Mouse (Mus musculus): Measurements from ENCODE around the gene Klhl5.

Gene Klhl5

DNA sequence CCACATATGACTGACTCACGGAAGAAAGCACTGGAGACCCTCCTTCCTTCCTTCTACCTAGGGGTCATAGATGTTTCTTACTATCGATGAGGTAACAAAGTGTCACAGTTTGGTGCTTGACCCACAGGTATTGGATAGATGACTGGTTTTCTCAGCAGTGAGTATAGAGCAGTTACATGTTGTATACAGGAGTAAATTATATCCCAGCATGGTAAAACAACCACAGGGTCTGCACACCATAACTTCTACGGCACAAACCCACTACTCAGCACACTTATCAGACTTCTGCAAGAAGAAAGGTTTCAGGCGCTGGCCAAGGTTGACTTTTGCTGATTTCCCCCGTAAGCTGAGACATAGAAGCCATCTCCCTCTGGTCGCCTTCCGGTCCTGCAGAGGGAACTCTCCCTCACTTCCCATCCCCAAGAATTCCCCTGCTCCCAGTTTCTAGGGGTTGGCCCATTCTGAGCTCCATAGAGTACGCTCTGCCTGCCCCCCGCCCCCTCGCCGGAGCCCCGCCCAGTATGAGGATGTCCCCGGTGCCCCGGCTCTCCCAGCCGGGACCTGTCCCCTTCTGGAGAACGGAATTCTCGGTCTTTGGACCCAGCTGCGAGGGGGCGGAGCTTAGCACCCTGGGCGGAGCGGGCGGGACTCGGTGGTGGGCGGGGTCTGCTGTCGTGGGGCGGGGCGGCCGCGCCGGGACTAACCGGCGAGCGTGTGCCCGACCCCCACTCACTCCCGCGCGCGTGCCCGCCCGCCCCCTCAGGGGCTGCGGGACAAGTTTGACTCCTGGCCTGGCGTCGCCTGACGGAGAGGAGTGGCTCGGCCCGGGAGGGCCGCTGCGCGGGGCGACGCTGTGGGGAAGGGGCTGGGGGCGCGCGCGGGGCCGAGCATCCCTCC, at the start of gene Klhl5:
Gene Klhl5 (plus strand): TSS at position 664 of the 897 bp plus-strand sequence.
- no peak for DNase-seq (ENCODE audit: low read depth)

DNA sequence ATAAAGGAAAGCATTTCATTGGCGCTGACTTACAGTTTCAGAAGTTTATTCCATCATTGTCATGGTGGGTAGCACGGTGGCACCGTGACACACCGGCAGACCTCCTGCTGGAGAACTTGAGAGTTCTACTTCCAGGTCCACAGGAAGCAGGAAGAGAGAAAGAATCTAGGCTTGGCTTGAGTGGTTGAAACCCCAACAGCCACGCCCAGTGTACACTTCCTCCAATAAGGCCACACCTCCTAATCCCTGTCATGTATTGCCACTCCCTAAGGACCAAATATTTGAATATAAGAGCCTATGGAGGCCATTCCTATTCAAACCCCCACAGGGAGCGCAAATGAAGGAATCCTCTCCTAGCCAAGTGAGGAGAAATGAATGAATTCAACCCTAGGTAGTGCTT, 49.7 kb upstream of the Klhl5 start:
- no peak for DNase-seq (ENCODE audit: low read depth)

DNA sequence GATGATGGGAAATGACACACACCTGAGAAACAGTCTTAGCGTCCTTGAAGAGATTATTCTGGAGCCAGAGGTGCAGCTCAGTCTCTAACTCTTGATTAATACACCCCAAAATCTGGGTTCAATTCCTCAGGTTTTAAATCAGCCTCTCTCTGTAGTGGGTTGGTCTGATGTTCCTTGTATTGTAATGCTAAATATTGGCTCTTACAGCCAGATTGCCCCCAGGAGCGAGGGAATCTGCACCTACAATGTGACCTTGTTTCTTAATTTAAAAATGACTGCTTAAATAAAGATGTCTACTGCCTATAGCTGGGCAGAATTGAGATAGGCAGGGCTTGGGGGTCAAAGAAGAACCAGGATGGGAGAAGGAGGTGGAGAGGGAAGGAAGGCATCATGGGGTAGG, 47.5 kb upstream of the Klhl5 start:
- DNase-seq (ENCODE audit: low read depth), result no peak

DNA sequence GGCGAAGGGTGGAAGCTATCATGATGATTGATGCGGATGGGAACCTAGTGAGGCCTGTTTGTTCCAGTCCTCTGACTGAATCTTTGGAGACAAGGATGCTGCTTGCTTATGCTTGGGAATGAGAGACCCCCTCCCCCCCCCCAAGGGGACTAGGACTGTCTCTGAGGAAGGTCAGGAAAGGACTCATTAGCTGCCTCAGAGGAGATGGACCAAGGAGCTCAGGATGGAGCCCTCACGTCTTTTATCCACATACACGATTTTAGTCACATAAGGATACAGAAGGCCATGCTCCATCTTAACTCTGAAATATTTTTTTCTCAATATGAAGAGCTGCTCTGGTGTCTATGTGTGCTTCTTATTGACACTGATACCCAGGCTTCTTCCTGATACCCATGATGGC, 45.1 kb upstream of the Klhl5 start:
- no peak for DNase-seq (ENCODE audit: low read depth)

DNA sequence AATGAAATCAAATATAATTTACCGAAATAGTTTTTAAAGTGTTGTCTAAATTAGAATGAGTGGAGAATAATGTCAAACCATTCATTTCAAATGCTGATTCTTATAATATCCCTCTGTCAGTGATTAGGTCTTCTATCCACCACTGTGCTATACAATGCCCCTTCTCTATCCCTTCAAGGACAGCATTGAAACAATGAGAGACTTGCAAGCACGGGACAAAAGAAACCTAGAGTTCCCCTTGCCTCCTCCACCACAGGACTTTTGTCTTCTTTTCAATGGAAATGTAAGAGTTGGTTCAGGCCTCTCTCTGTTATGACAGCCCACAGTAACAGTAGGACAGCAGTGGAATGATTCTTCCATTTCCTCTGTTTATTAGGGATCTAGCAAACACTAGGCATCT, 44.1 kb upstream of the Klhl5 start:
- DNase-seq (ENCODE audit: low read depth), result no peak

DNA sequence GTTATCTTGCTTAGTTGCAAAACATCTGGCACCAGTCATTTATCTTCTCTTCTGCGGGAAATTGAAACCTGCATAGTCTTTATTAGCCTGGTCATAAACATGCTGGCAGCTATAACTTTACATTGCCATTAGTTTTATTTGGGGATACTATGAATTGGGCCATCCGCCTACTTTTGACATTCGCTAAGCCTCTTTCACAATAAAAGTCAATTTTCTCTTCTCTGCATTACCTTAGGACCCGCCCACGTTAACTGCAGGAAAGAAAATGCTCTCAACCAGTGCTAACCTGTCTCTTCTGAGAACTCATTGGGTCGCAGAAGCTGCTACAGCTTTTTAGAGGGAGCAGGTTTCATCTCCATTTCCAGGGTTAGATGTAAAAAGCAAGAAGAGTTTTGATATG, 39.2 kb upstream of the Klhl5 start:
- DNase-seq (ENCODE audit: low read depth), result no peak

DNA sequence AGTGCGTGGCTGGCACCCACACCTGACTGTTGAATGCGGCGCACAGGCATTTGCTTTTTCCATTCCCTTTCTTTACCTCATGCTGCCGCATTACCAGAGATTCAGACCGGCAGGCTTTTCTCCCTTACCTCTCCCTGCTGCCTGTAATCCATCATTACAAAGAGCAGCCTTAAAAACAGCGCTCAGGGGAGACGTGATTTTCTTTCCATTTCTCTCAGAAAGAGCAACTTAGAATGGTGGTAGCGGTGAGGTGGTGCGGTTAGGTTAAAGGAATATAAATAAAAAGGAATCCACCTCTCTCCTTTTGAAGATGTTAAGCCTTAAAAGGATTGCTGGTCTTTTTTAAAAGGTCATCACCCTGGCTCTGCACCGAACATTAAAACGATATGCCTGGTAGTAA, 37.5 kb upstream of the Klhl5 start:
- DNase-seq (ENCODE audit: low read depth), result no peak

DNA sequence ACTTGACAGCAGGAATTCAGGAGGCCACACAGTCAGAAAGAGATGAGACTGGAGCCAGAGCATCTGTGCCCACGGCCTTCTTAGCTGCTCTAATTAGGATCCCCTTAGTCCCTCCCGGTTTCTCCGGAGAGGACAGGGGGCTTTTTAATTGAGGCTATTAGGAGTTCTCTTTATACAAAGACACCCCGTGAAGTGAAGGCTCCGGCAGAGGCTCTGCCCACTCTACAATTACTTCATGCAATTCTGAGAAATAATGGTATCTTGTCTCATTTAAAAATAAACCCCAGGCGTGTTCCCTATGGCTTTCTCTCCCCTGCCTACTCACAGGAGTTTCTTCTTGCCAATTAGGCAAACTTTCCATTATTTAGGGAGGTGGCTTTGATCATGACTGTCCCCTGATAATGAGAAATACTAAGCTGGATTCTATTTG, 35.6 kb upstream of the Klhl5 start:
- DNase-seq (ENCODE audit: low read depth), result no peak

DNA sequence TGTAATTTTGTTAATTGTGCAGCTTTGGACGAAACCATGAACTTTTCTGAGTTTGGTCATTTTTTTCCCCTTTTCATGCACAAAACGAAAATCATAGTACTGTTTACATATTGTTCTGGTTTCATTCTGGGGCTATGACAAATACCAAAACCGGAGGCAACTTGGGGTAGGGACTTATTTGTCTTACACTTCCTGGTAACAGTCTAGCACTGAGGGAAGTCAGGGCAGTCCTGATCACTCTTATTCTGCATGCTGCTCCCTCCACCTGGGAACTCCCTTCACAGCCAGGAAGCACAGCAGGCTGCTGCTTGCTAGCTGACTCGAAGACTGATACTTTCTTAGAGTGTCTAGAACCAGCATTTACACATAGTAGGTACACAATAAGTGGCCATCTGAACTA, 34.1 kb upstream of the Klhl5 start:
- DNase-seq (ENCODE audit: low read depth), result no peak

DNA sequence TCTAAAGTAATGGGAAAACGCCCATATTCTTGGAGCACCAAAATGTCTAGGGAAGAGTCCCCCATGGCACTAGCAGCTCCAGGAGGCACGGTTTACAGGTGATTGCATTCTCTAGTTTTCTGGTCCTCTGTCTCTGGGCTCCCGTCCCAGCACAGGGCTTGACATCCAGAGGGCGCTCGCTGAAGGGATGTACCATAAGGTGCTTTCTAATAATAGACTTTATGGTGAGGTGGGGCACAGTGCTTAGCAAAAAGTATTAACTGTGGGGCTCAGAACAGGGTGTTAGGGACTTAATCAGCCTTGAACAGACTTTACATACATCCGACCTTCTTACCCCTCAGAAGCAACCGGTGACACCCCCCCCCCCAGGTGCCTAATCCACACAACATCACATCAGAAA, 32.6 kb upstream of the Klhl5 start:
- DNase-seq (ENCODE audit: low read depth), result no peak

DNA sequence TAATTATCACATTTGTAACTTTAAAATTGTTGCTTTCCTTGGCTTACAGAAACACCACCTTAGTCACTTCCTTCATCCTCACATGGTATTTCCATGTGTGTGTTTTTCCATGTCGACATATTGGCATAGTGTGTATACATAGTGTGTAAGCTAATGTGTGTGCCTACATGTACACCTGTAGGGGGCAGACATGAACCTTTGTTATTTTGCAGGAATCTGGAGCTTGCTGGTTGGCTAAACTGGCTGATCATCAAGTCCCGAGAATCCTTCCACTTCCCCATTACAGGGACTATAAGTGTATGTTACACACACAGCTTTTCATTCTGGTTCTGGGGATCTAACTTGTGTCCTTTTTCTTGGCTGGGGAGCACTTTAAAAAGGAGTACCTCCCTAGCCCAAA, 31.3 kb upstream of the Klhl5 start:
- no peak for DNase-seq (ENCODE audit: low read depth)

DNA sequence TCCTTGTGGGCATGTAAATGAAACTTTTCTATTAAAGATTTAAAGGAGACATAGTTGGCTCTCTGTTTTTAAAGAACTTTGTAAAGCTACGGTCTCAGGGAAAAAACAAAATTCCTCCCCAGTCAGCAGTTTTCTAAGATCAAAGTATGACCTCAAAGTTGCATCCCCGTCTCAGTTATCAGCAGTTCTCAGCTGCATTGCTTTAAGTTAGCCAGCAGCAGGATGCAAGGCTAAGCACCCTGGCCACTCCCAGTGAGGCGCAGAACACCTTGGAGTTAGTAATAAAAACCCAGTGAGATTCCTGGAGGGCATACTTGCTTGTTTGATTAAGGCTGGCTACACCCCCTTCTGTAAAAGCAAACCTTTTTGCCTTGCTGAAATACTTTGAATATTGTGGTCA, 30.6 kb upstream of the Klhl5 start:
- no peak for DNase-seq (ENCODE audit: low read depth)

DNA sequence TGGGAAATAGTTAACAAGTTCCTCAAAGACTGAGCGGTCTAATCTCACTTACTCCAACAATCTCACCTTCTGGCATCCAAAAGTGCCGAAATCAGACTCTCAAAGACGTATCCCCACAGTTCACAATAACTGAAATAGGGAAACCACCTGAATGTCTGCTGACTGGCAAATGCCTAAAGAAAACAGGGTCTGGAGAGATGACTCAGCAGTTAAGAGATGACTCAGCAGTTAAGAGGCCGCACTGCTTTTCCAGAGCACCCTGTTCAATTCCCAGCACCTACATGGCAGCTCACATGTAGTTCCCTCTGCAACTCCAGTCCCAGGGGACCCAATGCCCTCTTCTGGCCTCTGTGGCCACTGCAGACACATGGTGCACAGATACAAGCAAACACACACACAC, 29.3 kb upstream of the Klhl5 start:
- DNase-seq (ENCODE audit: low read depth), result no peak

DNA sequence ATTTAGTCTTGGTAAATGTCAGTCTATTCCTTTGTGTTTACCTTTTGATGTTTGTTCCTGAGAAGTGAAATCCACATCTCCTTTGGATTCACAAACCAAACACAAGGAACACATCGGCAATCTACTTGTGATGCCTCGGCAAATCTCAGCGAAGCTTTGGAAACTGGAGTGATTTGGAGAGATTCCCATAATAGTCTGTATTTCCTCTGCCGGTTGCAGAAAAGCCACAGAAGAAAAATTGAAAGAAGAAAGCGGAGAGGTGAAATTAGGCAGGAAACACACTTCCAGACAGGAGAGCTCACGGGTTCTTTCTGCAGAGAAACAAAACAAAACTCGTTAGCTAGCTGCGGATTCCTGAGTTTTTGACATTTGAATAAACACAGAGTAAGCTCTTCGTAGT, 27.5 kb upstream of the Klhl5 start:
- peak; percentile 40 for DNase-seq (ENCODE audit: low read depth)

DNA sequence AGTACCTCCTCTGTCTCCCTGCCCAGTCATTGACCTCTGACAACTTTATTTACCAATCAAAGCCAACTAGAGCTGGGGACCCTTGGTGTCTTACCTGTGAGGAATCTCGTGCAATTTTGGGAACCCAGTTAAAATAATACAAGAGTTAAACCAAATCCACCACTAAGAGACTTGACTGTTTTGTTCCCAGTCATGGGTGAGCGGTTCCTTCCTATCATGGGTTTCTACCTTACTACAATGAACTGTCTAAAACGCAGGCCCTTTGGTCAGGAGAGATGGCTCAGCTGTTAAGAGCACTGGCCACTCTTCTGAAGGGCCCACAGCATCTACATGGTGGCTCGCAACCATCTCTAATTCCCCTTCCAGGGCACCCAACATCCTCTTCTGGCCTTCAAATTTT, 25.5 kb upstream of the Klhl5 start:
- DNase-seq (ENCODE audit: low read depth), result no peak

DNA sequence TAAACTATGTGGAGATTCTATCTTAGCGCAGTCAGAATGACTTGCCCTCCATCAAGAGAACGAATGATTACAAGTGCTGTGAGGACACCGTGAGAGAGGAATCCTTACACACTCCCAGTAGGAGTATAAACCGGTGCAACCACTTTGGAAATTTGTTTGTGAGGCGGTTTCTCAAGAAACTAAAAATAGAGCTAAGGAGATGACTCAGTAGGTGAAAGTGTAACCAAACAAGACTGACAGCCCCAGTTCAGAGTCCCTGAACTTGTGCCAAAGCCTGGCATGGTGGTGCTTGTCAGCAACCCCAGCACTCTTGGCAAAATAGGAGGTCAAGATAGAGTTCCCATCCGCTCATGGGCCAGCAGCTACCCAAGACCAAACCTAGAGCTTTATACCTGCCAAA, 20.8 kb upstream of the Klhl5 start:
- DNase-seq (ENCODE audit: low read depth), result peak; percentile 91

DNA sequence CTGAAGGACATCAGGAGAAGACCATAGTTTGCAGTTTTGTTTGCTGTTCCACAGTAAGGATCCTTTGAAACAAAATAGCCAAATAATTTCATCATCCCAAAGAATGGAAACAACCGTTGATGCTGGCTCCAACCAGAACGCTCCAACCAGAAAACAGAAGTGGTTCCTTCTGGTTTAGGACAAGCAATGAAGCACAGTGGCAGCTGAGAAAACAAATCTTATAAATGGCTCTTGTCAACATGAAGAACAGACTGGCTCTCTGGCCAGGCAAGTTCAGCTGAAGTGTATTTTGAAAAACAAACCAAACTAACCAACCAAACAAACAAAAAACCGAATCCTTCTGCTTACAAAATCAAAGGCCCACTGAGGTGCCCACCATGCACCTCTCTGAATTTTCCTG, 17.6 kb upstream of the Klhl5 start:
- no peak for DNase-seq (ENCODE audit: low read depth)

DNA sequence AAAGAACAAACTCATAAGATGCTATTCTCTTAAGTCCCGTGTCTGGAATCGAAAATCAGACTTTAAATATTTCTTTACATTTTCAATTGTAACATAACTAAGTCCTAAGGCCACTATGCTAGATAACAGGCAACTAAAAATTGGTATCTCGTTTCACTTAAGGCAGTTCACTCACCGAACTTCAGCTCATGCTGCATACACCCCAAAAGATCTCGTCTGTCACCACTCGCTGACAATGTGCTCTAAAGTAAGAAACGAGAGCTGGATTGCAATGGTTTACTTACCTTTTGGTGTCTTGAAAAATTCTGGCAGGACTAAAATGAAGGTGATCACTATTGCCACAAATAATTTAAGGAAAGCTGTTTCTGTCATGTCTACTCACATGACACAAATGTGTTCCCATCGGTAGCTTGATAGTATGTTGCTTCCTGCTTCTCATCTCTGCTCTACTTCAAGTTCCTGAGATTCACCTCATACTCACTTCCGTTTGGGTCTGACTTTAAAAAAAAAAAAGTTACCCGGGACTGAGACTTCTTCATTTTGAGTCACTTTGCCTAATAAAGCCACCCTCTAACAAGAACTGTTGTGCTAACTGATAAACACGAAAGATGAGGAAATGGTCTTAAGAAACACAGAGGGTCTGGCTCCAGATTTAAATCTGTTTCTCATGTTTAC, 16.0 kb upstream of the Klhl5 start:
- no peak for DNase-seq (ENCODE audit: low read depth)

DNA sequence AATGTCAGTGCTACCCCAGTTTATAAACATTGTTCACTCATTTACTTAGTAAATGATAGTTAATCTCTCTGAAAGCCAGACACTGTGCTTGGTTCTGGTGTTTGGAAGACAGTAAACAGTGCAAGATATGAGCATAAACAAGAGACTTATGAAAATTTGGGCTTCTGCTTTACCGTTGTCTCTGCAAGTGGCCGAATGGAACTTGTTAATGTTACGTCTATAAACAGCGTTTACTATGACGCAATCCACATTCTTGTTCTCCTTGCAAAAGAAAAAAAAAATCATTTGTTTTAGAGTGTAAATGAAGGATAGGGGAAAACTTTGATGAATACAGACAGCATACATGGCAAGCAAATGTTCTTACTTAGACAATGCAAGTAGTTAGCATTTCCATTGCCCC, 15.4 kb upstream of the Klhl5 start, which contains the start of gene Tmem156:
Gene Tmem156 (minus strand): TSS at position 212 of the 400 bp plus-strand sequence.
- DNase-seq (ENCODE audit: low read depth), result no peak

DNA sequence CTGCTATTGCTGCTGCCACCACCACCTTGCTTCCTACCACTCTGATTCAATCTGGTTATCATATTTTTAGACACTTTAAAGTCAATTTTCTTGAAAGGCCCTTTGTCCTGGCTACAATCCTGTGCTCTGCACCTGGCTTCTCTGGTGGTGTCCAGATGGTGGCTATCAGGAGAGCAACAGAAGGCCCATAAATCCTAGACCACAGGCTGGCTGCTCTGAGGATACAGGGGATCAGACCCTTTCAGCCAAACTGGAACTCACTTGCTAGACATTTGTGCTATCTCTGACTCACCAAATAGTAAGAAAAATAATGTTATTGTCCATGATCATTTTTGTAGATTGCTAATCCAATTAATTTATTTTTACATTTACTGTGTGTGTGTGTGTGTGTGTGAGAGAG, 13.6 kb upstream of the Klhl5 start:
- DNase-seq (ENCODE audit: low read depth), result no peak

DNA sequence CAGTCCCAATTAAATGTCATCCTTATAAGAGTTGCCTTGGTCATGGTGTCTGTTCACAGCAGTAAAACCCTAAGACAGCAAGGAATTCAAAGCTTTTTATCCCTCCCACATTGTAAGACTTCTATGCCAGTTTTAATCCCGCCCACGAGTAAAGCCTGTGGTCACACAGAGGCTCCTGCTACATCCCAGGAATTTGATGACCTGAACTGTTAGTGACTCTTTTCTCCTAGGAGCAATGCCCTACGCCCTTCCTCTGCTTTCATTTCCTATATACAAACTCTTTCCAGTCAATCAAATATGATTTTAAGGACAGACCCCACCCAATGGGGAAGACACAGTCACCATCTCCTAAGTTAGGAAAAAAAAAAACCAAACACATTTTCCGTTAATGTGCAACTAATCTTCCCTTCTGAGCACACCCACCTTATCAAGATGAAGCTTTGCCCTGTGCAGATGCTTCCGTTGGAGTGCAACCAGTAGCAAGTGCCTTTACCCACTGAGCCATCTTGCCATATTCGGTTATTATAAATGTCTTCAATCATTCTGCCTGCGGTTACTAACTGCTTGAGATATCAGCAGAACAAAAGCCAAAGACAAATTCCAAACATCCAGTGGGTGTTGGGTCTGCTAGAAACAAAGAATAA, 12.3 kb upstream of the Klhl5 start:
- DNase-seq (ENCODE audit: low read depth), result no peak

DNA sequence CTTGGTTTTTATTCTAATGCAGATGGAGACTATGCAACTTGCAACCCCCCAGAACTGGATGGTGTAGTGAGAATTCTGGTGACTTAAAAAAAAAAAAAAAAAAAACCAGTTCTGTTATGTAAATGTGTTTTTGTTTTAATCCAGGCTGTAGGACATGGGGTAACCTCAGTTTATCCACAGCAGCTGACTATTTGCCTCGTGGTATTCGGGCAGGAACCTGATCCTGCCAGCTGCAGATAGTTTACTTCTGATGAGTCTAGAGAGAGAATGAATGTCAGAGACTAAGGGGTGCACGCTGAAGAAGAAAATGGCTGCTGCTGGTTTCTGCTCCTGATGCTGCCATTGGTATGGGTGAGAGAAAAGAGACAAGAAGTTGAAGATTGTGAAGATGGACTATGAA, 11.3 kb upstream of the Klhl5 start:
- DNase-seq (ENCODE audit: low read depth), result no peak

DNA sequence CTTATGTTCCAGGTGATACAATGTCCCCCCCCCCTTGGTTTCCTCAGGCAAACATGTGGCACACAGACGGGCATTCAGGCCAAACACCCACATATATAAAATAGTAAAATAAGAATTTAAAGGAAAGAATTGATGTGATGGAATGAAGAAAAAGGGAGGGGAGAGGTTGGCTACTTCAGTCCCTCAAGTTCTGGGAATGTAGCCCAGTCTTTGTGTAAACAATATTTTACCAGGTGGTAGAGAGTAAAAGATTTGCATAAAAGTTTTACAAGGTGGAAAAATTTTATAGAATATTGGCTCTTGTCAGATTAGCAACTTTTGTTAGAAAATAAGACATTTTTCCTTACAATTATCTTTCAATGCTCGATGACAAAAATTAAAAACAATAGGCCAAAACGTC, 10.5 kb upstream of the Klhl5 start:
- DNase-seq (ENCODE audit: low read depth), result no peak
